In genomic region chr19:16142990-16143389, GRCm38 (mm10) we compare ENCODE assay signal across 19 mouse cellular contexts. TPM values are rescaled to one million over a fixed set of nuclear protein-coding genes. Genes with fewer than 3 reads are reported as not detected.
DNase-seq lines count a peak whose midpoint lies in the region; ATAC-seq and TF ChIP-seq lines count a peak whose summit lies in the region.
"Had no signal": no experiment of that assay in that cellular context is flagged by ENCODE, and none has a peak within 500 bp of the region (broad histone marks: within the 10 kb centered on the region; RNA-seq: fewer than 3 reads in every experiment).

No protein-coding gene starts in this region.

- no peaks in the 10 kb centered on the region for H3K27me3 ChIP-seq in lung, postnatal 0 days (replicated peaks; ENCODE audit: insufficient read depth, low read length)
- H3K27me3 ChIP-seq in small intestine, adult 2 months (ENCODE audit: control insufficient read depth, insufficient read depth, low read length): no peaks in the 10 kb centered on the region
- H3K27me3 ChIP-seq: embryonic facial prominence, embryonic 13.5 days; forebrain, embryonic 13.5 days; heart, embryonic 13.5 days; hindbrain, embryonic 12.5 days had no signal

- no peak overlapping the region for H3K9ac ChIP-seq in lung, postnatal 0 days (replicated peaks; ENCODE audit: low read depth)
- H3K9ac ChIP-seq: embryonic facial prominence, embryonic 13.5 days; forebrain, embryonic 13.5 days; forebrain, postnatal 0 days; heart, embryonic 13.5 days; hindbrain, embryonic 12.5 days had no signal

- H3K4me1 ChIP-seq in lung, postnatal 0 days (ENCODE audit: insufficient read depth, low read depth, low read length): peaks cover 23% of the 10 kb centered on the region; the same call in 1 of the 2 replicates
- peaks cover 14% of the 10 kb centered on the region for H3K4me1 ChIP-seq in small intestine, adult 2 months (ENCODE audit: control insufficient read depth, insufficient read depth, insufficient read length, low read length)

- no peaks in the 10 kb centered on the region for H3K36me3 ChIP-seq in lung, postnatal 0 days (ENCODE audit: insufficient read depth, low read length)
- H3K36me3 ChIP-seq in small intestine, adult 2 months (ENCODE audit: control insufficient read depth, insufficient read depth, low read length): no peaks in the 10 kb centered on the region

- 88% methylated on average over 10 of the region's 10 CpGs for WGBS in lung, postnatal 0 days
- 91% methylated on average over 10 of the region's 10 CpGs for WGBS in small intestine, adult 2 months

- no peak for TF ChIP-seq POLR2A in small intestine, adult 2 months (IDR thresholded peaks at IDR 0.05; ENCODE audit: low read depth, low read length)

- 0 out of 2 replicates have a peak overlapping the region, but pooled peaks have one; percentile 8 for H3K4me2 ChIP-seq in lung, postnatal 0 days (replicated peaks; ENCODE audit: low read depth, low read length)
- H3K4me2 ChIP-seq: embryonic facial prominence, embryonic 13.5 days; forebrain, embryonic 13.5 days; heart, embryonic 13.5 days; hindbrain, embryonic 12.5 days had no signal

- DNase-seq in layer of hippocampus, adult 2 months (ENCODE audit: low spot score in 2 of 2): no peak
- no peak for DNase-seq in layer of hippocampus, adult 9-10 months (ENCODE audit: low spot score)
- no peak for DNase-seq in lung, postnatal 0 days (ENCODE audit: low spot score)
- DNase-seq in lung, postnatal 10 days: no peak
- peak; percentile 21 for DNase-seq in induced T-regulatory cell, adult 2 months (ENCODE audit: low read depth)
- no peak for DNase-seq in adrenal gland, postnatal 10 days
- DNase-seq: adrenal gland, adult 8-10 months; cerebellum, adult 18-20 months; cerebellum, adult 9-11 months; cerebellum, postnatal 36 days; forebrain, postnatal 0 days; gastrocnemius, postnatal 10 days; heart, postnatal 36 days had no signal

- TF ChIP-seq EP300 in lung, postnatal 0 days (IDR thresholded peaks at IDR 0.05): no peak

- no peaks in the 10 kb centered on the region for H3K9me3 ChIP-seq in lung, postnatal 0 days (ENCODE audit: low read length)
- H3K9me3 ChIP-seq: embryonic facial prominence, embryonic 13.5 days; forebrain, embryonic 13.5 days; hindbrain, embryonic 12.5 days had no signal

- H3K4me3 ChIP-seq in layer of hippocampus, adult 2 months: no peak overlapping the region
- no peak overlapping the region for H3K4me3 ChIP-seq in lung, postnatal 0 days (ENCODE audit: low read depth, low read length)
- peak overlapping the region; percentile 24 for H3K4me3 ChIP-seq in small intestine, adult 2 months (ENCODE audit: low read depth, low read length)
- H3K4me3 ChIP-seq: embryonic facial prominence, embryonic 13.5 days; forebrain, embryonic 13.5 days; heart, embryonic 13.5 days; hindbrain, embryonic 12.5 days had no signal

- no peak for ATAC-seq in lung, postnatal 0 days
- ATAC-seq: forebrain, embryonic 13.5 days; forebrain, postnatal 0 days; hindbrain, embryonic 16.5 days had no signal

- peak overlapping the region; percentile 64; the same call in 1 of the 2 replicates for H3K27ac ChIP-seq in layer of hippocampus, adult 2 months
- H3K27ac ChIP-seq in lung, postnatal 0 days (ENCODE audit: low read length): peak overlapping the region; percentile 32; the same call in 1 of the 2 replicates
- H3K27ac ChIP-seq in small intestine, adult 2 months (ENCODE audit: insufficient read depth, low read depth, low read length): peak overlapping the region; percentile 52; the same call in 1 of the 2 replicates
- H3K27ac ChIP-seq: embryonic facial prominence, embryonic 13.5 days; forebrain, embryonic 13.5 days; heart, embryonic 13.5 days; hindbrain, embryonic 12.5 days had no signal

- no peak for TF ChIP-seq CTCF in layer of hippocampus, adult 2 months (conservative IDR thresholded peaks at IDR 0.05)
- TF ChIP-seq CTCF in lung, postnatal 0 days (IDR thresholded peaks at IDR 0.05): no peak
- TF ChIP-seq CTCF in small intestine, adult 2 months (IDR thresholded peaks at IDR 0.05; ENCODE audit: extremely low read depth, insufficient read length, insufficient replicate concordance, low read depth, low read length): no peak

RNA-seq across cellular contexts. Expression of gene Gnaq, which starts 10.4 kb away (rescaled TPM):
- total RNA-seq in layer of hippocampus, adult 2 months (2021): 100 to 1,000 TPM; 204 to 207 TPM
- polyA plus RNA-seq in lung, postnatal 0 days (2015; fragmentation: Nextera tagmentation; extraction: Ambion mirVana): 27.6 and 30.2 TPM in 2 replicates
- 6.3 and 16.1 TPM in 2 replicates for polyA plus RNA-seq in small intestine, adult 2 months (2012; rRNA removed)
- total RNA-seq in adrenal gland, postnatal 10 days (2021): 10 to 100 TPM; 52.6 to 61.1 TPM
